Mouse (Mus musculus) ovary, adult 2 months (tissue): ENCODE results near the gene Pyurf. TPM values are rescaled to one million over a fixed set of nuclear protein-coding genes. Genes with fewer than 3 reads are reported as not detected.

ENCODE experiments used
- polyA plus RNA-seq: library from polyadenylated mRNA; depleted of rRNA; stranded (reverse); fragments of >200 nt; gene quantifications from 2 replicates; pipeline ENCODE4 v1.2.3, GENCODE M21; 2012; rRNA removed

The Pyurf gene
- 15.9 and 25.0 TPM in 2 replicates for polyA plus RNA-seq

GRCm38 (mm10) chr6:57691467-57692261 lies at the start of gene Pyurf:
TSS of gene Pyurf (minus strand) at chr6:57692078.

GRCm38 (mm10) chr6:57702376-57702742 lies 10.5 kb upstream of the Pyurf start, which contains the start of gene Lancl2:
TSS of gene Lancl2 (plus strand) at chr6:57702540.

Other genes starting within 250 kb of the Pyurf start
- 1.4 and 1.7 TPM in 2 replicates for gene Ppm1k, start 156.6 kb downstream of the Pyurf start, polyA plus RNA-seq
- gene Herc6, start 111.1 kb downstream of the Pyurf start, polyA plus RNA-seq: 10.3 and 15.9 TPM in 2 replicates
- gene Lancl2, start 10.5 kb upstream of the Pyurf start, polyA plus RNA-seq: 3.7 and 4.7 TPM in 2 replicates
- 20.7 and 23.0 TPM in 2 replicates for gene Vopp1, start 133.1 kb upstream of the Pyurf start, polyA plus RNA-seq
- not detected in 2 replicates for gene Vmn1r21, start 158.3 kb upstream of the Pyurf start, polyA plus RNA-seq
- gene Vmn1r22, start 215.9 kb upstream of the Pyurf start, polyA plus RNA-seq: not detected in 2 replicates
- gene Vmn1r23, start 234.8 kb upstream of the Pyurf start, polyA plus RNA-seq: not detected in 2 replicates